Mouse (Mus musculus): Measurements from ENCODE around the gene Cnbd2. TPM values are rescaled to one million over a fixed set of nuclear protein-coding genes. Genes with fewer than 3 reads are reported as not detected.
"Not testable (repeated sequence)": the region's sequence is repeated elsewhere in the genome, so short reads cannot be mapped to it uniquely, and the experiment has no call there.

Gene Cnbd2
- polyA plus RNA-seq, 1 experiment from 2014 or later = 9.4 TPM

DNA sequence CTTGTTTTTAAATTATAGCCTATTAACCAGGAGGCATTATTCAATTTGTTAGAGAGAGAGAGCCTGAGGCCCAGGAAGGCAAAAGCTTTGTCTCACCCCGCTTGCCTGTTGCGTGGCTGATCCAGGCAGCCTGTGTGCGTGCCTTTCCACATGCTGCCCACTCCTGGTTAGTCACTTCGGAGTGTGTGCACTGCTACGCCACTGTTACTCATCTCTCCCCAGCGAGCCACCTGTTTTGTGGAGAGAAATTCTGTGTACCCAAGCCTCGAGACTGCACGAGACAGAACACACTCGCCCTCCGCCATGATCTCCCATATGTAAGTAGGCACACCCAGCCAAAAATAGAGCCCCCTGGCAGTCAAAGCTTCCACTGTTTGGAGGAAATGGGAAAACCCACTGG is 67.8 kb downstream of the Cnbd2 start:
- no peak for TF ChIP-seq CTCF (IDR thresholded peaks at IDR 0.05; ENCODE audit: low read depth)
- H3K9me3 ChIP-seq (ENCODE audit: control insufficient read depth) = no peaks in the 10 kb centered on the region
- H3K36me3 ChIP-seq (ENCODE audit: control insufficient read depth, insufficient read depth) = no peaks in the 10 kb centered on the region
- no peaks in the 10 kb centered on the region for H3K4me1 ChIP-seq (replicated peaks; ENCODE audit: control insufficient read depth, insufficient read depth, low read length)
- no peak overlapping the region for H3K27ac ChIP-seq (ENCODE audit: low read depth, low read length)
- WGBS = 82% methylated on average over 10 of the region's 10 CpGs
- no peaks in the 10 kb centered on the region for H3K27me3 ChIP-seq (replicated peaks; ENCODE audit: control insufficient read depth, insufficient read depth, low read length)
- H3K4me2 ChIP-seq (replicated peaks; ENCODE audit: low read depth) = no peak overlapping the region
- no peak overlapping the region for H3K9ac ChIP-seq (ENCODE audit: low read depth, low read length)
- ATAC-seq = no peak
- H3K4me3 ChIP-seq (ENCODE audit: low read depth, low read length) = no peak overlapping the region

DNA sequence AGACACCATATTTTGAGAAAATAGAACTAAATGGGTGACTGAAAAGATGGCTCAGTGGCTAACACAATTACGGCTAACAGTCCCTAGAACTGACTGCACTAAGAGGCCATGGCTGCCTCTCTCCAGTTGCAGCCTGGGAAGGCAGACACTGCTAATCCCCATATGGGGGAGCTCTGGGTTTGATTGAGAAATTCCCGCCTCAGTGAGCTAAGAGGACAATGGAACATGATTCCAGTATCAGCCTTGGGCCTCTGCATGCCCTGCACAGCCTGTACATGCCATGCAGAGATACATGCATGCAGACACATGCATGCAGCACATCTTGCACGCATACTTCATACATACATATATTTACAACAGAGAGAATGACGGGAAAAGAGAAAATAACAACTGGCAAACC is 69.3 kb downstream of the Cnbd2 start:
- no peaks in the 10 kb centered on the region for H3K9me3 ChIP-seq (ENCODE audit: control insufficient read depth)
- no peaks in the 10 kb centered on the region for H3K27me3 ChIP-seq (replicated peaks; ENCODE audit: control insufficient read depth, insufficient read depth, low read length)
- no peak overlapping the region for H3K4me2 ChIP-seq (replicated peaks; ENCODE audit: low read depth)
- no peak overlapping the region for H3K4me3 ChIP-seq (ENCODE audit: low read depth, low read length)
- no peak overlapping the region for H3K9ac ChIP-seq (ENCODE audit: low read depth, low read length)
- no peaks in the 10 kb centered on the region for H3K36me3 ChIP-seq (ENCODE audit: control insufficient read depth, insufficient read depth)
- no peaks in the 10 kb centered on the region for H3K4me1 ChIP-seq (replicated peaks; ENCODE audit: control insufficient read depth, insufficient read depth, low read length)
- WGBS = 78% methylated on average over 4 of the region's 4 CpGs
- TF ChIP-seq CTCF (IDR thresholded peaks at IDR 0.05; ENCODE audit: low read depth) = peak; percentile 52
- H3K27ac ChIP-seq (ENCODE audit: low read depth, low read length) = no peak overlapping the region
- no peak for ATAC-seq

DNA sequence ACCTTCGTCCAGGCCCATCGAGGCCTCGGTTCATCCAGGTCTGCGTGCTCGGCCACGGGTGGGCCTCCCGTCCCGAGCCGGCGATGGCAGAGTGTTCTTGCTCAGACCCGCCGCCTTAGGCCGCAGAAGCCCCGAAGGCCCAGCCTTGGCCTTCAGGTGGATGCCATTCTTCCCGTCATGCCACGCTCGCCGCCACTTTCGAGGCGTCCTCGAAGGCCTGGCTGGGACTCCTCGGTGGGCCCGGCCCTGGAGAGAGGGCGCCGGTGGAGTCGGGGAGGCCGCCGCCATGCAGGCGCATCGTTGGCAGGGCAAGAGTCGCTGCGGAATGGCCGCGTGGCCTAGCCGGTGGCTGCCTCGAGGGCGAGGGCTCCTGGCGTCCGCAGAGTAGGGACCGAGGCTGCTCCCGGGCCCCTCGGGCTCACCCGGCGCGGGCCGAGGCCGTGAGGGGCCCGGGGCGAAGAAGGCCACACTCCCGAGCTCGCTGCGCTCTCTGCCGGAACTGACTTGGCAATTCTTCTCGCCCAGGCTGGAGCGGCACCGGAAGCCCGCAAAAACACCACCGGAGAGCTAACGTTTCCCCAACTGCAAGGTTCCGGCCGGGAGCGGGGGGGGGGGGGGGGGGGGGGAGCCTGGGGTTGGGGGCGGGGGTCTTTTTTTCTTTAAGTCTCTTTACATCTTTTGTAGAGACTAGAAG is 80.5 kb downstream of the Cnbd2 start:
- H3K36me3 ChIP-seq (ENCODE audit: control insufficient read depth, insufficient read depth); H3K9me3 ChIP-seq (ENCODE audit: control insufficient read depth); H3K27ac ChIP-seq (ENCODE audit: low read depth, low read length); H3K4me1 ChIP-seq (replicated peaks; ENCODE audit: control insufficient read depth, insufficient read depth, low read length); H3K27me3 ChIP-seq (replicated peaks; ENCODE audit: control insufficient read depth, insufficient read depth, low read length); H3K9ac ChIP-seq (ENCODE audit: low read depth, low read length): not testable (repeated sequence)
- 0 out of 2 replicates have a peak, but pooled peaks have one; percentile 18 for TF ChIP-seq CTCF (IDR thresholded peaks at IDR 0.05; ENCODE audit: low read depth)
- H3K4me3 ChIP-seq (ENCODE audit: low read depth, low read length) = peak overlapping the region; percentile 44
- 0% methylated on average over 6 of the region's 63 CpGs for WGBS
- peak; percentile 88 for ATAC-seq
- peak overlapping the region; percentile 54 for H3K4me2 ChIP-seq (replicated peaks; ENCODE audit: low read depth)

DNA sequence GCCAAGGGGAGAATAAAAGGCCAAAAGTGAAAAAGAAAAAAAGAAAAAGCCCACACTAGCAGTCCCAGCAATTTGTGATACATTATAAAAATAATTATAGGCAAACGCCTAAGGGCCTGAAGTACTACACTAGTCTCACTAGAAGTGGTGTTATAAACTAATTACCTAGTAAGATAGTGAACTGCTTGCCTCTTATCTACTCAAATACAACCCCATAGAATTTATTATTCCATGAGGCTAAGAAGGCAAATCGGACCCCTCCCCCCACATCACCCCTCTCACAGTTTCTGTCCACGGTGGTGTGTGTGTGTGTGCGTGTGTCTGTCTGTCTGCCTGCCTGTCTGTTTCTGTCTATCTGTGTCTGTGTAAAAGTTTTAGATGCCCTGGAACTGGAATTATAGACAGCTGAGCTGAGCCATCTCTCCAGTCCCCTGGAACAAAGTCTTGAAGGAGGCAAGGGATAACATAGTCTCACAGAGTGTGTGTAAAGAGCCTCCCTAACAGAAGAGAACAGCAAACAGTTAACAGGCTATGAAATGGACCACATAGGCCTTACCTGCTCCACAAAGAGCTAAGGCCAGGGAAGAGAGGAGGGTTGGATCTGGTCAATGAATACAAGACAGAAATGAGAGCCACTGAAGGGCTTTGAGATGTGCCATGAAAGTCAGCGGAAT is 81.2 kb downstream of the Cnbd2 start:
- H3K4me1 ChIP-seq (replicated peaks; ENCODE audit: control insufficient read depth, insufficient read depth, low read length) = no peaks in the 10 kb centered on the region
- TF ChIP-seq CTCF (IDR thresholded peaks at IDR 0.05; ENCODE audit: low read depth) = no peak
- WGBS = 37% methylated on average over 5 of the region's 5 CpGs

DNA sequence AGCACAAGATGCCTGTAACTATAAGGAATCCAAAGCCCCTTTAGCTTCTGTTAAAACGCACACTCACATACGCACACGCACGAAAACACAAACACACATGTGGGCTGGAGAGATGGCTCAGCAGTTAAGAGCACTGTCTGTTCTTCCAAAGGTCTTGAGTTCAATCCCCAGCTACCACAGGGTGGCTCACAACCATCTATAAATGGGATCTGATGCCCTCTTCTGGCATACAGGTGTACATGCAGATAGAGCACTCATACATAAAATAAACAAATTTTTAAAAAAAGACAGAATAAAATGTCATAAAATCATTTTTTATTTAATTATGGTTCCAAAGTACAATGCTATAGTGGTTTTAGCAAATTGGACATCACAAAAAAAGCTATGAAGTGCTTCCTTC is 82.2 kb downstream of the Cnbd2 start:
- ATAC-seq = no peak
- no peak overlapping the region for H3K4me2 ChIP-seq (replicated peaks; ENCODE audit: low read depth)
- H3K27ac ChIP-seq (ENCODE audit: low read depth, low read length) = no peak overlapping the region
- H3K9ac ChIP-seq (ENCODE audit: low read depth, low read length) = no peak overlapping the region
- peak; percentile 55 for TF ChIP-seq CTCF (IDR thresholded peaks at IDR 0.05; ENCODE audit: low read depth)
- WGBS = 97% methylated on average over 4 of the region's 4 CpGs
- H3K9me3 ChIP-seq (ENCODE audit: control insufficient read depth) = no peaks in the 10 kb centered on the region
- no peak overlapping the region for H3K4me3 ChIP-seq (ENCODE audit: low read depth, low read length)
- H3K36me3 ChIP-seq (ENCODE audit: control insufficient read depth, insufficient read depth) = no peaks in the 10 kb centered on the region
- no peaks in the 10 kb centered on the region for H3K4me1 ChIP-seq (replicated peaks; ENCODE audit: control insufficient read depth, insufficient read depth, low read length)
- no peaks in the 10 kb centered on the region for H3K27me3 ChIP-seq (replicated peaks; ENCODE audit: control insufficient read depth, insufficient read depth, low read length)

More for the DNA sequence above, 81.2 kb downstream of the Cnbd2 start:
- ATAC-seq = peak; percentile 36; the same call in 1 of the 2 replicates
- H3K27ac ChIP-seq (ENCODE audit: low read depth, low read length) = no peak overlapping the region
- no peak overlapping the region for H3K9ac ChIP-seq (ENCODE audit: low read depth, low read length)
- no peaks in the 10 kb centered on the region for H3K27me3 ChIP-seq (replicated peaks; ENCODE audit: control insufficient read depth, insufficient read depth, low read length)
- H3K36me3 ChIP-seq (ENCODE audit: control insufficient read depth, insufficient read depth) = no peaks in the 10 kb centered on the region
- peak overlapping the region; percentile 54 for H3K4me2 ChIP-seq (replicated peaks; ENCODE audit: low read depth)
- no peaks in the 10 kb centered on the region for H3K9me3 ChIP-seq (ENCODE audit: control insufficient read depth)
- H3K4me3 ChIP-seq (ENCODE audit: low read depth, low read length) = peak overlapping the region; percentile 44; the same call in 1 of the 2 replicates

DNA sequence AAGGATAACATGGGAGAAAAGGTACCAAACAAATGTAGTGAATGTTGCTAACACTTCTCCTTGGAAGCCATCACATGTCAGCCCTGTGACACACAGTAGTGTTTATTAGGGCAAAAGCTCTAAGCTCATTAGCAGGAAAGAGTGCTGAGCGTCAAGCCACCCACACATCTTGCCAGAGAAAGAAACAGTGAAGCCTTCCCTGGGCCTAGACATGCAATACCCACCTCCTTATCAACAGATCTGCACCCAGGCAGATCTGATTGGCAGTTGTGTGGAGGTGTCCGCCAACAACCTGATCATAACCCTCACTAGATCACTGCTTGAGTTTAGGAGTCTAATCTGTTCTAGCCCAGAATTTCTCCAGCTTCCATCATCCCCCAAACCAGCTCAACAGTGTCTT is 84.0 kb downstream of the Cnbd2 start:
- H3K27me3 ChIP-seq (replicated peaks; ENCODE audit: control insufficient read depth, insufficient read depth, low read length) = no peaks in the 10 kb centered on the region
- WGBS = 63% methylated on average over 2 of the region's 2 CpGs
- no peak for ATAC-seq
- no peaks in the 10 kb centered on the region for H3K4me1 ChIP-seq (replicated peaks; ENCODE audit: control insufficient read depth, insufficient read depth, low read length)
- H3K9me3 ChIP-seq (ENCODE audit: control insufficient read depth) = no peaks in the 10 kb centered on the region
- H3K27ac ChIP-seq (ENCODE audit: low read depth, low read length) = no peak overlapping the region
- no peak overlapping the region for H3K9ac ChIP-seq (ENCODE audit: low read depth, low read length)
- H3K4me2 ChIP-seq (replicated peaks; ENCODE audit: low read depth) = no peak overlapping the region
- no peak for TF ChIP-seq CTCF (IDR thresholded peaks at IDR 0.05; ENCODE audit: low read depth)
- no peaks in the 10 kb centered on the region for H3K36me3 ChIP-seq (ENCODE audit: control insufficient read depth, insufficient read depth)
- H3K4me3 ChIP-seq (ENCODE audit: low read depth, low read length) = no peak overlapping the region
